Mouse (Mus musculus) limb, embryonic 15.5 days (tissue): ENCODE data around the gene Gm49392. TPM values are rescaled to one million over a fixed set of nuclear protein-coding genes. Genes with fewer than 3 reads are reported as not detected.

ENCODE experiments used
- ATAC-seq: fragments of 200-750 bp; cut with Nextera tagmentation; 2 replicates; pipeline ENCODE4 v1.8.0; 2017; ENCODE audit warnings: low read depth, moderate TSS enrichment; ENCODE audit not compliant: insufficient number of reproducible peaks, low FRiP score, low TSS enrichment
- H3K27ac ChIP-seq: fragments of 300-500 bp; sonication (generic); 2 replicates; pipeline ENCODE4 v1.5.1; 2015; ENCODE audit warnings: moderate library complexity, mild to moderate bottlenecking, inconsistent platforms
- H3K27me3 ChIP-seq: fragments of 300-500 bp; sonication (generic); 2 replicates; pipeline ENCODE4 v1.6.1; 2015; ENCODE audit warnings: inconsistent platforms
- H3K36me3 ChIP-seq: fragments of 300-500 bp; sonication (generic); 2 replicates; pipeline ENCODE4 v1.6.1; 2015; ENCODE audit warnings: inconsistent platforms
- H3K4me1 ChIP-seq: fragments of 300-500 bp; sonication (generic); 2 replicates; pipeline ENCODE4 v1.6.1; 2015; ENCODE audit warnings: inconsistent platforms
- H3K4me2 ChIP-seq: fragments of 300-500 bp; sonication (generic); 2 replicates; pipeline ENCODE4 v1.6.1; 2015; ENCODE audit warnings: mild to moderate bottlenecking, inconsistent platforms
- H3K4me3 ChIP-seq: fragments of 300-500 bp; sonication (generic); 2 replicates; pipeline ENCODE4 v1.5.1; 2015; ENCODE audit warnings: mild to moderate bottlenecking, inconsistent platforms
- H3K9ac ChIP-seq: fragments of 300-500 bp; sonication (generic); 2 replicates; pipeline ENCODE4 v1.6.1; 2015; ENCODE audit warnings: inconsistent platforms
- H3K9me3 ChIP-seq: fragments of 300-500 bp; sonication (generic); 2 replicates; pipeline ENCODE4 v1.6.1; 2016; ENCODE audit warnings: inconsistent platforms
- WGBS: fragments of 180-500 bp; shearing (Covaris S2); methylation state at CpG from one replicate; pipeline ENCODE4 v1.1.7; 2015; 5-methylcytosine and 5-hydroxymethylcytosine counted together
- polyA plus RNA-seq: library from polyadenylated mRNA; unstranded; fragments of >200 nt; fragmentation: Nextera tagmentation; extraction: Ambion mirVana; gene quantifications from 2 replicates; pipeline ENCODE4 v1.2.1, GENCODE M21; 2015

The Gm49392 gene
- polyA plus RNA-seq, 1 experiment from 2014 or later: not detected

DNA sequence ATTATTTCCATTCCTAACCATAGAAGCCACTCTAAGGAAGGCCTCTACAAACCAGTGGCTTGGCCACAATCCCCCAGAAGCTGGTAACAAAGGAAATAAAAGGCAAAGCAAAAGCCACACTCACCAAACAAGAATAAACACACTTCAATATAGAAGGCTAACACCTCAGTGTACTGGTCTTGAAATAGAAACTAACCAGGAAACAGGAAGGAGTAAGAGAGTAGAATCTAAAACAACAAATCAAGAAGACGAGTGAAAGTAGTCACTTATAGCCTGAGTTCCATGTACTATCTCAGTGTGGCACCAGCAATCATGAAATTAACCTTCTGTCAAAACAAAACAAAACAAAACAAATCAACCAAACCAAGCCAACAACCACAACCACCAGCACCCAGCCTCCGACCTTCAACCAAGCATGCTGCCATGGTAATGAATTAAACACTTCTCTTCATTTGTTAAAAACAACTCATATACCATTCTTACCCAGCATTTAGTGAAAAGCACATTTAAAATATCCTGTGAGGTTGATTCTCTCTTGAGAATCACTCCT is 57.3 kb downstream of the Gm49392 start:
- H3K9me3 ChIP-seq: no peaks in the 10 kb centered on the region

DNA sequence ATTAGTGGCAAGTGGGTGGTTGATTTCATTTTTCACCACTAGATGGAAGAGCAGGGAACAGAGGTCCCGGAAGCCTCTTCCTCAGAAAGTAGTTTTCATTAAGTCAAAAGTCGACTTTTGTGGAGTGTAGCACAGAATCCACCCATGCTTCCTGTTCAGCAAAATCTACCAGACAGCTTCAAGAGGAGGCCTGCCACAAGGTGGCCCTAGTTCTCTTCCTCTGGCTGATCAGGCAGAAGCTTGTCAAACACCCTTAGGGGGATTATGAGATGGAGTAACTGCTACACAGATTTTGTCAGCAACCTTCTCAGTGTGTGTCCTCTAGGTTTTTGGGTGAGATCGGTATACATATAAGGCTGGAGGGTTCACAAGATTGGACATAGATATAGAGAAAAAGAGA is 70.6 kb downstream of the Gm49392 start:
- H3K36me3 ChIP-seq: no peaks in the 10 kb centered on the region
- H3K4me2 ChIP-seq: no peak overlapping the region
- H3K27ac ChIP-seq: no peak overlapping the region
- no peaks in the 10 kb centered on the region for H3K27me3 ChIP-seq
- no peak for ATAC-seq
- H3K4me1 ChIP-seq: no peaks in the 10 kb centered on the region
- H3K9ac ChIP-seq: no peak overlapping the region
- 59% methylated on average over 3 of the region's 3 CpGs for WGBS
- H3K4me3 ChIP-seq: no peak overlapping the region
- H3K9me3 ChIP-seq: no peaks in the 10 kb centered on the region

More for the DNA sequence above, 57.3 kb downstream of the Gm49392 start:
- no peaks in the 10 kb centered on the region for H3K4me1 ChIP-seq
- no peak overlapping the region for H3K9ac ChIP-seq
- H3K4me3 ChIP-seq: no peak overlapping the region
- no peaks in the 10 kb centered on the region for H3K36me3 ChIP-seq
- 74% methylated on average over 2 of the region's 2 CpGs for WGBS
- no peaks in the 10 kb centered on the region for H3K27me3 ChIP-seq
- H3K4me2 ChIP-seq: no peak overlapping the region
- no peak overlapping the region for H3K27ac ChIP-seq
- ATAC-seq: no peak

DNA sequence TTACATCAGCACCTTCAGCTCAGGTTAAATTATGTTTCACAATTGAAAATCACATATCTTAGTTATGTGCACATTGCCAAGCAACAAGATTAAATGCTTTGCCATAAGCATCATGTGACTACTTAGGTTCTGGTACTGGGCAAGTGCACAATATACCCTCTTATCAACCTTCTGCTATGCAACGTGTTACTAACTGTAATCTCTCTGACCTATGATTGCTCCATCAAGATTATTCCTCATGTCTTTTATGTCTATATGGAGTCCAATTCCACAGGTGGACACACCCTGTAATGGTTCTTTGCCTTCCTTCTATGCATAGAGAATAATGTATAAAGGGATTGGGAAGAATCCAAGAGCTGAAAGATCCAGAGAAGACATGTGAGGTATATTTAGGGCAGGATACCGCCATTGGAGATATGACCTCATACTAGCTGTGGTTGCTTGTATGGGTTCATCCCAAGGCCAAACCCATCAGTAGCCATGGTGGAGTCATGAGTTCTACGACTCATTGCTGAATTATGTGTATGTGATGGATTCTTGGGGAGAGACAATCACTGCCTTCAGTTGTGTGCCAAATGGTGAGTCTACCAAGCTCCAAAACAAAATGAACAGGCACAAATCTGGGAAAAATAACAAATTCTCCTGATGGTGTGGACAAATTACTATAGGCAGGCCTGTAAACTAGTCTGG is 76.1 kb downstream of the Gm49392 start:
- 69% methylated on average over 3 of the region's 3 CpGs for WGBS
- ATAC-seq: no peak
- H3K9me3 ChIP-seq: no peaks in the 10 kb centered on the region
- no peaks in the 10 kb centered on the region for H3K36me3 ChIP-seq
- no peaks in the 10 kb centered on the region for H3K4me1 ChIP-seq
- no peak overlapping the region for H3K27ac ChIP-seq
- no peak overlapping the region for H3K4me2 ChIP-seq
- H3K27me3 ChIP-seq: no peaks in the 10 kb centered on the region
- H3K9ac ChIP-seq: no peak overlapping the region
- no peak overlapping the region for H3K4me3 ChIP-seq

DNA sequence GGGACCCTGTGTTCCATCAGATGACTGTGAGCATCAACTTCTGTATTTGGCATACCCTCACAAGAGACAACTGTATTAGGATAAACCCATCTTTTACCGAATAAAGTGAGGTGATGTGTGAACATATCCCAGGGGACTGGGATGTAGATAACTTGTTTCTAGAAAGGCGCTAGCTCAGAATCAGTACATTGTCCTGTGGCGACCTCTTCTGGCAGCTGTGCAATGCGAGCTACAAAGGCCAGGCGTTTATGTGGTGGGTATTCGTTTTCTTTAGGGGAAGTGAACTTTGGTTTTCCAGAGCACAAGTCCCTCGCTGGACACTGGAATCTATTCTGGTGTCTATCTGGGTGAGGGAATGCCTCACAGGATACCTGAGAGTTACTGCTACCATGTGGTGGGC is 77.2 kb downstream of the Gm49392 start:
- no peaks in the 10 kb centered on the region for H3K36me3 ChIP-seq
- no peaks in the 10 kb centered on the region for H3K9me3 ChIP-seq
- no peak overlapping the region for H3K27ac ChIP-seq
- H3K9ac ChIP-seq: no peak overlapping the region
- H3K27me3 ChIP-seq: no peaks in the 10 kb centered on the region
- H3K4me2 ChIP-seq: no peak overlapping the region
- H3K4me3 ChIP-seq: no peak overlapping the region
- no peaks in the 10 kb centered on the region for H3K4me1 ChIP-seq
- WGBS: 10% methylated on average over 7 of the region's 7 CpGs
- ATAC-seq: no peak

DNA sequence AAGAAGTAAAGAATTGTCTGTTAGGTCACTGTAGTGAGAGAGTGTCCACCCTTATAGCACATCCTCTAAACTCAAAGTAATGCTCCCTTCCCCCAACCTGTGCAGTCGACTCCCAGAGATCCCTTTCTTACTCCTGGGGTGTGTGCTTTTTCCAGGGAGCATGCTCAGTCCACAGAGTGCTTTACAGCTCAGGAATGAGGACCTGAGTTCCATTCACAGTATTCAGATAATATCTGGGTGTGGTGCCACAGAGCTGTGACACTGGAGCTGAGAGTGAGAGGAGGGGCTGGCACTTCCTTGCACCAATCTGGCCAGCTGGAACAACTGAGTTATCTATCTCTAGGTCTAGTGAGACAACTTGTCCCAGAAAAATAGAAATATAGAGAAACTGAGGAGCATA is 83.0 kb downstream of the Gm49392 start:
- Histone ChIP-seq H3K4me1 (no peaks in the 10 kb centered on the region), H3K4me2 (no peak overlapping the region), H3K4me3 (no peak overlapping the region), H3K9me3 (no peaks in the 10 kb centered on the region), H3K9ac (no peak overlapping the region), H3K27ac (no peak overlapping the region), H3K27me3 (no peaks in the 10 kb centered on the region), H3K36me3 (no peaks in the 10 kb centered on the region)
- 57% methylated on average over 1 of the region's 1 CpGs for whole genome bisulfite sequencing
- ATAC-seq: no peak

DNA sequence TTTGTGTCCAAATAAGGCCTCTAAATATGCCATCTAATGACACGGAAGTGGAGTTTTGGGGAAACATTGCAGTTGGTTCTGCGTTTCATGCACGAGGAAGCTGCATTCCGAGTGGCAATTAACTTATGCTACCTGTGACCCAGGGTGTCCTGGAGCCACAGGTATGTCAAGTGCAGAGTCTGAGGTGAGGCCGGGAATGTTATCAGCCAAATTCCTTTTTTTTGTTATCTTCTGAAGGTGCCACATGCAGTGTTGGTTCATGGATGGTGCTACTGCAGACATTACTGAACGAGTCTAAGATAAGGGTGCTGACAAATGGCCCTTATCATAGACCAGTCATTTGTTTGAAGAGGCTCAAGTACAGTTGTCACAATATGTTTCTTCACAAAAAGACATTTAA is 83.9 kb downstream of the Gm49392 start:
- no peaks in the 10 kb centered on the region for H3K4me1 ChIP-seq
- H3K36me3 ChIP-seq: no peaks in the 10 kb centered on the region
- WGBS: 75% methylated on average over 6 of the region's 6 CpGs
- no peak overlapping the region for H3K4me3 ChIP-seq
- H3K9ac ChIP-seq: no peak overlapping the region
- H3K27me3 ChIP-seq: no peaks in the 10 kb centered on the region
- ATAC-seq: no peak
- H3K27ac ChIP-seq: no peak overlapping the region
- H3K4me2 ChIP-seq: no peak overlapping the region
- no peaks in the 10 kb centered on the region for H3K9me3 ChIP-seq

DNA sequence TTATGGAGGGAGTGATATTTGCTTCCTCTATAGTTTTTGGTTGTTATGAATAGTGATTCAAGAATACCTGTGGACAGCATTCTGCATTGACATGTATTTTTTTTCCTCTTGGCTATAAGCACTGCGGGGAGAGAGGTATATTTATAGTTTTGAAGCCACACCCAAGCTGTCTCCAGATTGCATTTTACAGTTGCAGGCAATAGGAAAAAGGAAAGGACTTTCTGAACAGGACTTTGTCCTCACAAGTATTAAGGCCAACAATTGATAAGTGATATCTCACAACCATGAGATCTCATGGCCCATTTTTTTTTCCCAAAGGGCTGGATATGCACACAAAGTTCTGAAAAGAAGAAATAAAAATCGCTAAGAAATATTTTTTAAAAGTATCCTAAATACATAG is 87.0 kb downstream of the Gm49392 start:
- Histone ChIP-seq H3K9me3 (no peaks in the 10 kb centered on the region), H3K27me3 (no peaks in the 10 kb centered on the region), H3K27ac (no peak overlapping the region), H3K4me1 (no peaks in the 10 kb centered on the region), H3K36me3 (no peaks in the 10 kb centered on the region), H3K4me3 (no peak overlapping the region), H3K4me2 (no peak overlapping the region), H3K9ac (no peak overlapping the region)
- ATAC-seq: no peak
- 46% methylated on average over 2 of the region's 2 CpGs for WGBS

DNA sequence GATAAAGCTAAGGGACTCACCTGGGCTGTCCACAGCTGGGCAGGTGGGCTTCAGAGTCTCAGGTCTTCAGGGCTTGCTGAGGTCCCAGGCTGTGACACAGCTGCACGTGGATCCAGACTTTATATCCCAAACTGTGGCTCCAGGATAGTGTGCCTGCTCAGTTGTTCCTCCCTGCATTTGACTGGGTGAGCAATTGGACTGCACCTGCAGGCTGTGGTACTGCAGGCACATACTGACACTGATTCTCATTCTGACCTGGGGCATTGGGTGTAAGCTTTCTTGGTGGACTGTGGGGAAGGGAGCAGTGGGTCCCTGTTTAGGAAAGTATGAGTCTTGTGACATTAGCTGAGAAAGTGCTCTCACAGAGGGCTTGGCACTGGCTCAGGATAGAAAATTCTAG is 93.9 kb downstream of the Gm49392 start, which contains the start of gene Ctsll3:
Ctsll3 (minus strand) TSS at position 101 of the 400 bp plus-strand sequence.
- Histone ChIP-seq H3K9me3 (no peaks in the 10 kb centered on the region), H3K36me3 (no peaks in the 10 kb centered on the region), H3K27me3 (no peaks in the 10 kb centered on the region), H3K4me2 (no peak within 1 kb of the TSS), H3K9ac (no peak within 1 kb of the TSS), H3K4me1 (no peaks in the 10 kb centered on the region), H3K27ac (no peak within 1 kb of the TSS), H3K4me3 (no peak within 1 kb of the TSS)
- ATAC-seq: no peak
- WGBS: 67% methylated on average over 1 of the region's 1 CpGs

Other genes starting within 250 kb of the Gm49392 start
- gene BC051665, start 110.5 kb downstream of the Gm49392 start, polyA plus RNA-seq: not detected in 2 replicates
- 1.3 and 1.4 TPM in 2 replicates for gene Ctsll3, start 94.0 kb downstream of the Gm49392 start, polyA plus RNA-seq
- 0.23 and 0.36 TPM in 2 replicates for gene 4930486L24Rik, start 32.4 kb downstream of the Gm49392 start, polyA plus RNA-seq
- 4.1 and 5.5 TPM in 2 replicates for gene Ctla2b, start 553 bp upstream of the Gm49392 start, polyA plus RNA-seq
- not detected in 2 replicates for gene Tpbpb, start 8.0 kb upstream of the Gm49392 start, polyA plus RNA-seq
- gene Gm49393, start 38.7 kb upstream of the Gm49392 start, polyA plus RNA-seq: not detected in 2 replicates
- 2.1 and 2.9 TPM in 2 replicates for gene Gm49391, start 39.7 kb upstream of the Gm49392 start, polyA plus RNA-seq
- 29.7 and 31.1 TPM in 2 replicates for gene Ctla2a, start 39.7 kb upstream of the Gm49392 start, polyA plus RNA-seq
- gene Tpbpa, start 45.1 kb upstream of the Gm49392 start, polyA plus RNA-seq: not detected in 2 replicates
- gene Ctsj, start 109.1 kb upstream of the Gm49392 start, polyA plus RNA-seq: not detected in 2 replicates
- not detected in 2 replicates for gene Ctsq, start 143.7 kb upstream of the Gm49392 start, polyA plus RNA-seq